Mouse (Mus musculus): Measurements from ENCODE around the gene Ltbp1. TPM values are rescaled to one million over a fixed set of nuclear protein-coding genes. Genes with fewer than 3 reads are reported as not detected.

Gene Ltbp1
- polyA plus RNA-seq, 1 experiment from 2014 or later, result 1.1 TPM

DNA sequence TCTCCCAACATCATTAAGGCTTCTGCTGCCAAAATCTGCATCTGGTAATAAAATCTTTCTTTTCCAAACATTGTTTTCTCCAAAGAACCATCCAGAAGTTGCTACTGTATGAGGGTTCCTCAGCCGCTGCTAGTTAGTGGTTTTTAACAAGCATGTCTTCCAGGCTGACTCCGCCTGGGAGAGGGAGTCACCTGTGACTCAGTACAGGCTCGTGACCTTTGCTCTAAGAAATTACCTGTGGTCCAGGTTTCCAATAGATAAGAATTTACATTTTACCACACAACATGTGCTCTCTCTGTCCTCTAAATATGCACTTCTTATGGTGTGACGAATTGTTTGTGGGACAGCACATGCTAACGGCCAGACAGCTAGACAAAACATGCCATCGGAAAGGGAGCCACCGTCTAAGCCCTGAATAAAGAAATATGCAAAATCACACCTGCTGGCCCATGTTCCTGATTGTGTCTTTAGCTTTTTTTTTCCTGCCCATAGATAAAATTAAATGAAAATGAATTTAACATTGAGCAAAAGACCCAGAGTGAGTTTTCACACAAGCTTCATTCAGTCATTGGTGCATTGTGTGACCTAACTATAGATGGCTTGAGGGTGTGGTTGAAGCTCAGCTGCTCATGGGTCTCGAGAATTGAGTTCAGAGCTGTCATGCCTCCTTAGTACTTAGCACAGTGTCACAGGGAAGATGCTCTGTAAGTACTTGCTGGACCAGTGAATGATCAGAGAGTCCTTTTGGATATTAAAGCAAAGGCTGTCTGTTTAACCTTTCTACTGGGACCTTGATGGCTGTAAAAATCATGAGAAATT, 29.0 kb upstream of the Ltbp1 start:
- Histone ChIP-seq H3K4me1 (ENCODE audit: control insufficient read depth, insufficient read depth, low read length) (no peaks in the 10 kb centered on the region), H3K27ac (ENCODE audit: low read length) (no peak overlapping the region), H3K4me2 (ENCODE audit: low read length) (no peak overlapping the region), H3K4me3 (ENCODE audit: low read depth, low read length) (no peak overlapping the region), H3K36me3 (ENCODE audit: control insufficient read depth, insufficient read depth, low read length) (no peaks in the 10 kb centered on the region), H3K27me3 (ENCODE audit: control insufficient read depth, insufficient read depth, low read depth, low read length) (no peaks in the 10 kb centered on the region), H3K9me3 (replicated peaks; ENCODE audit: control insufficient read depth, low read length, poor library complexity, severe bottlenecking) (no peaks in the 10 kb centered on the region), H3K9ac (ENCODE audit: low read depth, low read length) (no peak overlapping the region)
- WGBS, result 52% methylated on average over 8 of the region's 8 CpGs
- no peak for ATAC-seq

DNA sequence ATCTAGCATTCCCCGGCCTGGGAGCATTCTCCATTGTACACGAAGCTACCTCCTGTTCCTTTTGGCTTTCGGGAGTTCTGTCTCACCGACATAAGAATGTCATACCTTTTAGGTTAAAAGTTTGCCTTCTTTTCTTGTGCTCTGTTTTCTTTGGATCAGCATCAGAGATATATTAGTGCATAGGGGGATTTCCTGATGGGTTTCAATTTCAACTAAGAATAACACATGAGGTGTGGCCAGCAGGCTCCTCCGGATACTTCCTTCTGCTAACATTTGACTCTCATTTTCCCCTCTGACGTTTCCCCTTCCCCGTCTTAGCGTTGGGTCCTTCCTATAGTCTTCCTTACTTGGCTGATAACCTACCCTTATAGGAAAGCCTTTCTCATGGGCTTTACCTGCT, 25.6 kb upstream of the Ltbp1 start:
- H3K27me3 ChIP-seq (ENCODE audit: control insufficient read depth, insufficient read depth, low read depth, low read length), result no peaks in the 10 kb centered on the region
- H3K9ac ChIP-seq (ENCODE audit: low read depth, low read length), result no peak overlapping the region
- H3K9me3 ChIP-seq (replicated peaks; ENCODE audit: control insufficient read depth, low read length, poor library complexity, severe bottlenecking), result no peaks in the 10 kb centered on the region
- no peak for ATAC-seq
- H3K4me3 ChIP-seq (ENCODE audit: low read depth, low read length), result no peak overlapping the region
- WGBS, result 93% methylated on average over 8 of the region's 8 CpGs
- H3K27ac ChIP-seq (ENCODE audit: low read length), result no peak overlapping the region
- H3K4me1 ChIP-seq (ENCODE audit: control insufficient read depth, insufficient read depth, low read length), result no peaks in the 10 kb centered on the region
- no peaks in the 10 kb centered on the region for H3K36me3 ChIP-seq (ENCODE audit: control insufficient read depth, insufficient read depth, low read length)
- no peak overlapping the region for H3K4me2 ChIP-seq (ENCODE audit: low read length)

DNA sequence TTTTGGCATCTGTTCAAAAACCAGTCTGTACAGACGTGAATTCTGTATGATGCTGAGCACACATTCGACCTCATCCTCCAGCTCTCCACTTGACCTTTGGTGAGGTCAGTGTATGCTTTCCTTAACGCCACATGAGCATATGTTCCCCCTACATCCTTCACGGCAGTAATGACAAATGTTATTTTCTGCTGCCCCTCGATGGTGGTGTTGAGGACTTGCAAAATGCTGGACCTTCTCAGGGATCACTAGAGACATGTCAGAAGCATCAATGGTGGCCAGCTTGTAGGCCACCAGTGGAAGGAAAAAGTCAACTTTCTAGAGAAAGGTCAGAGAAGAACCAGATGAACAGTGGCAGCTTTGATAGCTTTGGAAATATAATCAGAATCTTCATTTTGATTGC, 23.7 kb upstream of the Ltbp1 start:
- H3K4me3 ChIP-seq (ENCODE audit: low read depth, low read length), result no peak overlapping the region
- ATAC-seq, result no peak
- H3K9ac ChIP-seq (ENCODE audit: low read depth, low read length), result no peak overlapping the region
- H3K27me3 ChIP-seq (ENCODE audit: control insufficient read depth, insufficient read depth, low read depth, low read length), result no peaks in the 10 kb centered on the region
- no peaks in the 10 kb centered on the region for H3K4me1 ChIP-seq (ENCODE audit: control insufficient read depth, insufficient read depth, low read length)
- no peak overlapping the region for H3K27ac ChIP-seq (ENCODE audit: low read length)
- 86% methylated on average over 5 of the region's 5 CpGs for WGBS
- no peaks in the 10 kb centered on the region for H3K9me3 ChIP-seq (replicated peaks; ENCODE audit: control insufficient read depth, low read length, poor library complexity, severe bottlenecking)
- H3K4me2 ChIP-seq (ENCODE audit: low read length), result no peak overlapping the region
- H3K36me3 ChIP-seq (ENCODE audit: control insufficient read depth, insufficient read depth, low read length), result no peaks in the 10 kb centered on the region

DNA sequence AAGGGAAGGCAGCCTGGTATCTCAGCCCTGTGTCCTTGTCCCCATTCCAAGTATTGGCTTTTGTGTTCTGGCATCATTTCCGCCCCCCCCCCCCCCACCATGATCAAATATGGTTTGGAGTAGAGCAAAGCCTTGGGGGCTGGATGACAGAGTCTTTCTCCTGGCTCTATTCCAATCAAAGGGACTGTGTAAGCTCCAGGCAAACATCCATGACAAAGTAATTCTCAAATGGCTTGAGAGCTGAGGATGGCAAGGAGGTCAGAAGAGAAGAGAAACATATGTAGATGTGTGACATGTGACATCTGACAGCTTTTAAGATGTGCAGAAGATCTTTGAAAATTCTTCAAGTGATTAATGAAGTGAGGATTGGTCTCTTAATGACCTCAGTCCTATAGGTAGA, 22.5 kb upstream of the Ltbp1 start:
- WGBS, result 33% methylated on average over 1 of the region's 1 CpGs
- no peak overlapping the region for H3K27ac ChIP-seq (ENCODE audit: low read length)
- H3K27me3 ChIP-seq (ENCODE audit: control insufficient read depth, insufficient read depth, low read depth, low read length), result no peaks in the 10 kb centered on the region
- no peaks in the 10 kb centered on the region for H3K36me3 ChIP-seq (ENCODE audit: control insufficient read depth, insufficient read depth, low read length)
- H3K9ac ChIP-seq (ENCODE audit: low read depth, low read length), result no peak overlapping the region
- H3K9me3 ChIP-seq (replicated peaks; ENCODE audit: control insufficient read depth, low read length, poor library complexity, severe bottlenecking), result no peaks in the 10 kb centered on the region
- H3K4me2 ChIP-seq (ENCODE audit: low read length), result no peak overlapping the region
- ATAC-seq, result no peak
- H3K4me3 ChIP-seq (ENCODE audit: low read depth, low read length), result no peak overlapping the region
- no peaks in the 10 kb centered on the region for H3K4me1 ChIP-seq (ENCODE audit: control insufficient read depth, insufficient read depth, low read length)

DNA sequence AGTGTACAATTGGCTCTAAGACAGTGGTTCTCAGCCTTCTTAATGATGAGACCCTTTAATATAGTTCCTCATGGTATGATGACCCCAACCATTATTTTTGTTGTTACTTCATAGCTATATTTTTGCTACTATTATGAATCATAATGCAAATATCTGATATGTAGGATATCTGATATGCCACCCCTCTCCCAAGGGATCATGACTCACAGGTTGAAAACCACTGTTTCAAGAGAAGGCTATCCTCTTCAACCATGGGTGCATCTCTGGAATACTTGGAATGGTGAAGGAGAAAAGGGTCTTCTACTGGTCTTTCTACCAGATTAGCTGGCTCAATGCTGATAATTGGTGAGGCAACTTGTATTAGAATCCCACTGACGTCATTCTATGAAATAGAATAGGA, 21.3 kb upstream of the Ltbp1 start:
- ATAC-seq, result no peak
- no peaks in the 10 kb centered on the region for H3K36me3 ChIP-seq (ENCODE audit: control insufficient read depth, insufficient read depth, low read length)
- H3K9ac ChIP-seq (ENCODE audit: low read depth, low read length), result no peak overlapping the region
- no peaks in the 10 kb centered on the region for H3K4me1 ChIP-seq (ENCODE audit: control insufficient read depth, insufficient read depth, low read length)
- no peak overlapping the region for H3K27ac ChIP-seq (ENCODE audit: low read length)
- WGBS, result 88% methylated on average over 1 of the region's 1 CpGs
- no peak overlapping the region for H3K4me2 ChIP-seq (ENCODE audit: low read length)
- H3K4me3 ChIP-seq (ENCODE audit: low read depth, low read length), result no peak overlapping the region
- H3K27me3 ChIP-seq (ENCODE audit: control insufficient read depth, insufficient read depth, low read depth, low read length), result no peaks in the 10 kb centered on the region
- H3K9me3 ChIP-seq (replicated peaks; ENCODE audit: control insufficient read depth, low read length, poor library complexity, severe bottlenecking), result no peaks in the 10 kb centered on the region

GRCm38 (mm10) chr17:74984681-74985080, 20.7 kb upstream of the Ltbp1 start:
- no peak overlapping the region for H3K4me3 ChIP-seq (ENCODE audit: low read depth, low read length)
- no peaks in the 10 kb centered on the region for H3K4me1 ChIP-seq (ENCODE audit: control insufficient read depth, insufficient read depth, low read length)
- no peak overlapping the region for H3K4me2 ChIP-seq (ENCODE audit: low read length)
- H3K27ac ChIP-seq (ENCODE audit: low read length), result no peak overlapping the region
- no peak for ATAC-seq
- no peaks in the 10 kb centered on the region for H3K9me3 ChIP-seq (replicated peaks; ENCODE audit: control insufficient read depth, low read length, poor library complexity, severe bottlenecking)
- no peak overlapping the region for H3K9ac ChIP-seq (ENCODE audit: low read depth, low read length)
- H3K36me3 ChIP-seq (ENCODE audit: control insufficient read depth, insufficient read depth, low read length), result no peaks in the 10 kb centered on the region
- H3K27me3 ChIP-seq (ENCODE audit: control insufficient read depth, insufficient read depth, low read depth, low read length), result no peaks in the 10 kb centered on the region

DNA sequence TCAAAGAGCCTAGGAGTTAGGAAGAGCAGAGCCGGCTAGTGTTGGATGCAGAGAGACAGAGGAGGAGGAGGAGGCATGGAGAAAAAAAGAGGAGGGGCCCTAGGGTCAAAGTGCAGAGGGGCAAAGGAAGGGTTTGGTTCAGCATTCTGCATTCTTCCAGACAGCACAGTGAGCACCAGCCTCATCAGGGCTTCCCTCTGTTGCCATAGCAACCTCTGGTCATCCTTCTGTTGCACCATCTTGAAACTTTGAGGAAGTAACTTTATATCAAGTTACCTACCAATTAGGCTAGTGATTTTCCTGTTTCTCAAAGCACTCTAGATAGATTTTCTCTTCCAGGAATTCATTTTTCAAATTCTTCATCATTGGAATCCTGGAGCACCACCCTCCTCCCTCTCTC, 18.3 kb upstream of the Ltbp1 start:
- Histone ChIP-seq H3K4me3 (ENCODE audit: low read depth, low read length) (no peak overlapping the region), H3K4me1 (ENCODE audit: control insufficient read depth, insufficient read depth, low read length) (no peaks in the 10 kb centered on the region), H3K36me3 (ENCODE audit: control insufficient read depth, insufficient read depth, low read length) (no peaks in the 10 kb centered on the region), H3K27ac (ENCODE audit: low read length) (no peak overlapping the region), H3K9ac (ENCODE audit: low read depth, low read length) (no peak overlapping the region), H3K27me3 (ENCODE audit: control insufficient read depth, insufficient read depth, low read depth, low read length) (no peaks in the 10 kb centered on the region), H3K4me2 (ENCODE audit: low read length) (no peak overlapping the region), H3K9me3 (replicated peaks; ENCODE audit: control insufficient read depth, low read length, poor library complexity, severe bottlenecking) (no peaks in the 10 kb centered on the region)
- WGBS, result 18% methylated on average over 1 of the region's 1 CpGs
- ATAC-seq, result 0 out of 2 replicates have a peak, but pooled peaks have one; percentile 58

GRCm38 (mm10) chr17:74989691-74990090, 15.7 kb upstream of the Ltbp1 start:
- 95% methylated on average over 4 of the region's 4 CpGs for WGBS
- Histone ChIP-seq H3K27me3 (ENCODE audit: control insufficient read depth, insufficient read depth, low read depth, low read length) (no peaks in the 10 kb centered on the region), H3K4me3 (ENCODE audit: low read depth, low read length) (no peak overlapping the region), H3K27ac (ENCODE audit: low read length) (no peak overlapping the region), H3K4me2 (ENCODE audit: low read length) (no peak overlapping the region), H3K9me3 (replicated peaks; ENCODE audit: control insufficient read depth, low read length, poor library complexity, severe bottlenecking) (no peaks in the 10 kb centered on the region), H3K9ac (ENCODE audit: low read depth, low read length) (no peak overlapping the region), H3K36me3 (ENCODE audit: control insufficient read depth, insufficient read depth, low read length) (no peaks in the 10 kb centered on the region), H3K4me1 (ENCODE audit: control insufficient read depth, insufficient read depth, low read length) (peaks cover 11% of the 10 kb centered on the region)
- ATAC-seq, result no peak

GRCm38 (mm10) chr17:74990561-74990960, 14.8 kb upstream of the Ltbp1 start:
- Histone ChIP-seq H3K36me3 (ENCODE audit: control insufficient read depth, insufficient read depth, low read length) (no peaks in the 10 kb centered on the region), H3K27ac (ENCODE audit: low read length) (no peak overlapping the region), H3K9ac (ENCODE audit: low read depth, low read length) (no peak overlapping the region), H3K4me2 (ENCODE audit: low read length) (no peak overlapping the region), H3K4me1 (ENCODE audit: control insufficient read depth, insufficient read depth, low read length) (peaks cover 12% of the 10 kb centered on the region), H3K9me3 (replicated peaks; ENCODE audit: control insufficient read depth, low read length, poor library complexity, severe bottlenecking) (no peaks in the 10 kb centered on the region), H3K27me3 (ENCODE audit: control insufficient read depth, insufficient read depth, low read depth, low read length) (no peaks in the 10 kb centered on the region), H3K4me3 (ENCODE audit: low read depth, low read length) (no peak overlapping the region)
- WGBS, result 78% methylated on average over 3 of the region's 3 CpGs
- ATAC-seq, result no peak

Data from midbrain, embryonic 16.5 days (tissue).